In genomic region chr4:62941961-62942892, GRCm38 (mm10) we compare ENCODE assay signal across 10 mouse cellular contexts. TPM values are rescaled to one million over a fixed set of nuclear protein-coding genes. Genes with fewer than 3 reads are reported as not detected.
A peak's percentile ranks its signal among the peaks of the same experiment; 100 is the strongest.
DNase-seq lines count a peak whose midpoint lies in the region; ATAC-seq and TF ChIP-seq lines count a peak whose summit lies in the region.
"Had no signal": no experiment of that assay in that cellular context is flagged by ENCODE, and none has a peak within 500 bp of the region (broad histone marks: within the 10 kb centered on the region; RNA-seq: fewer than 3 reads in every experiment).

No protein-coding gene starts in this region.

- 37% methylated on average over 14 of the region's 14 CpGs for WGBS in forebrain, embryonic 15.5 days
- WGBS in forebrain, embryonic 11.5 days: 75% methylated on average over 14 of the region's 14 CpGs
- 52% methylated on average over 14 of the region's 14 CpGs for WGBS in intestine, embryonic 14.5 days
- whole genome bisulfite sequencing in intestine, postnatal 0 days: 60% methylated on average over 14 of the region's 14 CpGs

- no peak for DNase-seq in forebrain, embryonic 11.5 days (ENCODE audit: low spot score)
- DNase-seq in intestine, embryonic 14.5 days (ENCODE audit: low spot score): peak; percentile 56
- peak; percentile 42 for DNase-seq in right cerebral cortex, postnatal 4 days
- no peak for DNase-seq in right cerebral cortex, postnatal 36 days (ENCODE audit: low spot score in 2 of 2)
- no peak for DNase-seq in adrenal gland, postnatal 14 days
- DNase-seq in adrenal gland, adult (ENCODE audit: inconsistent age in 2 of 2, low spot score in 1 of 2): no peak

- no peaks in the 10 kb centered on the region for H3K36me3 ChIP-seq in forebrain, embryonic 15.5 days
- no peaks in the 10 kb centered on the region for H3K36me3 ChIP-seq in forebrain, embryonic 11.5 days (ENCODE audit: control insufficient read depth, insufficient read depth, low read length)
- no peaks in the 10 kb centered on the region for H3K36me3 ChIP-seq in intestine, embryonic 14.5 days (ENCODE audit: control insufficient read depth, insufficient read depth, low read length)
- no peaks in the 10 kb centered on the region for H3K36me3 ChIP-seq in intestine, postnatal 0 days (ENCODE audit: control insufficient read depth, insufficient read depth)

- peak; percentile 90 for ATAC-seq in forebrain, embryonic 15.5 days (replicated peaks)
- no peak for ATAC-seq in forebrain, embryonic 11.5 days (replicated peaks; ENCODE audit: low FRiP score)
- ATAC-seq in intestine, embryonic 14.5 days (replicated peaks; ENCODE audit: low FRiP score, low TSS enrichment, low read depth): no peak
- ATAC-seq in intestine, postnatal 0 days: no peak
- ATAC-seq: Patski had no signal

- no peak overlapping the region for H3K4me3 ChIP-seq in forebrain, embryonic 15.5 days
- H3K4me3 ChIP-seq in forebrain, embryonic 11.5 days (ENCODE audit: low read depth, low read length): no peak overlapping the region
- H3K4me3 ChIP-seq in intestine, embryonic 14.5 days (ENCODE audit: low read depth, low read length): no peak overlapping the region
- no peak overlapping the region for H3K4me3 ChIP-seq in intestine, postnatal 0 days (ENCODE audit: low read depth, low read length)

- H3K9ac ChIP-seq in forebrain, embryonic 15.5 days (replicated peaks): no peak overlapping the region
- no peak overlapping the region for H3K9ac ChIP-seq in forebrain, embryonic 11.5 days (ENCODE audit: low read length)
- H3K9ac ChIP-seq in intestine, embryonic 14.5 days (ENCODE audit: low read length): no peak overlapping the region
- no peak overlapping the region for H3K9ac ChIP-seq in intestine, postnatal 0 days (ENCODE audit: low read depth, low read length)

- H3K27ac ChIP-seq in forebrain, embryonic 15.5 days (replicated peaks): 0 out of 2 replicates have a peak overlapping the region, but pooled peaks have one; percentile 19
- H3K27ac ChIP-seq in forebrain, embryonic 11.5 days (ENCODE audit: low read depth, low read length): no peak overlapping the region
- H3K27ac ChIP-seq in intestine, embryonic 14.5 days (ENCODE audit: low read depth): peak overlapping the region; percentile 65
- no peak overlapping the region for H3K27ac ChIP-seq in intestine, postnatal 0 days (ENCODE audit: low read depth, low read length)
- H3K27ac ChIP-seq: macrophage had no signal

- H3K4me1 ChIP-seq in forebrain, embryonic 15.5 days: peaks cover 15% of the 10 kb centered on the region
- H3K4me1 ChIP-seq in forebrain, embryonic 11.5 days (replicated peaks; ENCODE audit: control insufficient read depth, insufficient read depth, low read length): no peaks in the 10 kb centered on the region
- H3K4me1 ChIP-seq in intestine, embryonic 14.5 days (replicated peaks; ENCODE audit: control insufficient read depth, insufficient read depth, low read length): 0 out of 2 replicates have a peak, but pooled peaks cover 4% of the 10 kb centered on the region
- no peaks in the 10 kb centered on the region for H3K4me1 ChIP-seq in intestine, postnatal 0 days (replicated peaks; ENCODE audit: control insufficient read depth, insufficient read depth, low read length)

- no peak for TF ChIP-seq CTCF in intestine, postnatal 0 days (IDR thresholded peaks at IDR 0.05; ENCODE audit: low read depth)

- no peaks in the 10 kb centered on the region for H3K9me3 ChIP-seq in forebrain, embryonic 15.5 days
- H3K9me3 ChIP-seq in forebrain, embryonic 11.5 days (ENCODE audit: control insufficient read depth, low read length): no peaks in the 10 kb centered on the region
- H3K9me3 ChIP-seq in intestine, embryonic 14.5 days (ENCODE audit: control insufficient read depth, low read length): no peaks in the 10 kb centered on the region
- no peaks in the 10 kb centered on the region for H3K9me3 ChIP-seq in intestine, postnatal 0 days (ENCODE audit: control insufficient read depth)

- no peaks in the 10 kb centered on the region for H3K27me3 ChIP-seq in forebrain, embryonic 15.5 days
- no peaks in the 10 kb centered on the region for H3K27me3 ChIP-seq in forebrain, embryonic 11.5 days (ENCODE audit: control insufficient read depth, insufficient read depth, low read length)
- H3K27me3 ChIP-seq in intestine, embryonic 14.5 days (replicated peaks; ENCODE audit: control insufficient read depth, insufficient read depth, low read length): no peaks in the 10 kb centered on the region
- no peaks in the 10 kb centered on the region for H3K27me3 ChIP-seq in intestine, postnatal 0 days (replicated peaks; ENCODE audit: control insufficient read depth, insufficient read depth, low read length)
- H3K27me3 ChIP-seq: Patski had no signal

- H3K4me2 ChIP-seq in forebrain, embryonic 15.5 days (replicated peaks): no peak overlapping the region
- no peak overlapping the region for H3K4me2 ChIP-seq in forebrain, embryonic 11.5 days (ENCODE audit: low read depth, low read length, severe bottlenecking)
- H3K4me2 ChIP-seq in intestine, embryonic 14.5 days (ENCODE audit: low read length): no peak overlapping the region
- no peak overlapping the region for H3K4me2 ChIP-seq in intestine, postnatal 0 days (replicated peaks; ENCODE audit: low read depth)

RNA-seq across cellular contexts. Expression of gene Zfp618, which starts 23.1 kb away (rescaled TPM):
- polyA plus RNA-seq in forebrain, embryonic 15.5 days (2015; fragmentation: Nextera tagmentation; extraction: Ambion mirVana): 18.6 and 22.5 TPM in 2 replicates
- polyA plus RNA-seq in forebrain, embryonic 11.5 days (2014; fragmentation: Nextera tagmentation; extraction: Ambion mirVana): 27.7 and 33.5 TPM in 2 replicates
- 23.3 and 27.6 TPM in 2 replicates for polyA plus RNA-seq in intestine, embryonic 14.5 days (2014; fragmentation: Nextera tagmentation; extraction: Ambion mirVana)
- 2.6 and 5.6 TPM in 2 replicates for polyA plus RNA-seq in intestine, postnatal 0 days (2015; fragmentation: Nextera tagmentation; extraction: Ambion mirVana)
- total RNA-seq in adrenal gland, postnatal 14 days (2021): 6.5 and 7.7 TPM in 2 replicates
- polyA plus RNA-seq: macrophage had no signal

Comparison
In these comparisons a context has a peak if more than half of its experiments do, and no peak if none do; other contexts are left out.
1. H3K27ac ChIP-seq: peak in forebrain, embryonic 15.5 days (single experiment) and intestine, embryonic 14.5 days (single experiment); none in forebrain, embryonic 11.5 days (single experiment) and intestine, postnatal 0 days (single experiment).
2. DNase-seq: peak in intestine, embryonic 14.5 days (single experiment) and right cerebral cortex, postnatal 4 days (single experiment); none in forebrain, embryonic 11.5 days (single experiment), right cerebral cortex, postnatal 36 days (0 of 2), adrenal gland, postnatal 14 days (single experiment) and adrenal gland, adult (0 of 2).